Comparison of ENCODE assay signal across 7 mouse cellular contexts in genomic region chr2:63183563-63184545, GRCm38 (mm10). TPM values are rescaled to one million over a fixed set of nuclear protein-coding genes. Genes with fewer than 3 reads are reported as not detected.
DNase-seq lines count a peak whose midpoint lies in the region; ATAC-seq lines count a peak whose summit lies in the region.

TSS of gene Kcnh7 (minus strand) at chr2:63184287.

- 2% methylated on average over 47 of the region's 49 CpGs for WGBS in lung, embryonic 15.5 days
- WGBS in embryonic facial prominence, embryonic 12.5 days: 2% methylated on average over 45 of the region's 49 CpGs
- WGBS in intestine, embryonic 15.5 days: 2% methylated on average over 47 of the region's 49 CpGs
- 5% methylated on average over 30 of the region's 49 CpGs for WGBS in liver, embryonic 13.5 days (ENCODE audit: insufficient replicate concordance)

- ATAC-seq in lung, embryonic 15.5 days (ENCODE audit: borderline replicate concordance, extremely low read depth, low FRiP score, low TSS enrichment): no peak
- peak; percentile 47; the same call in 1 of the 2 replicates for ATAC-seq in embryonic facial prominence, embryonic 12.5 days (ENCODE audit: insufficient number of reproducible peaks, insufficient read depth, low FRiP score, low TSS enrichment)
- peak; percentile 69 for ATAC-seq in intestine, embryonic 15.5 days
- ATAC-seq in liver, embryonic 13.5 days (ENCODE audit: low read depth): no peak

- no peak for DNase-seq in lung, postnatal 36 days
- DNase-seq in liver, embryonic 13.5 days: no peak
- peak; percentile 8 to 26 for DNase-seq in right cerebral cortex, postnatal 36 days (ENCODE audit: low spot score in 2 of 2)
- no peak for DNase-seq in ovary, postnatal 10 days (ENCODE audit: low spot score)

- H3K9ac ChIP-seq in lung, embryonic 15.5 days: no peak within 1 kb of the TSS
- no peak within 1 kb of the TSS for H3K9ac ChIP-seq in embryonic facial prominence, embryonic 12.5 days
- no peak within 1 kb of the TSS for H3K9ac ChIP-seq in intestine, embryonic 15.5 days
- H3K9ac ChIP-seq in liver, embryonic 13.5 days: no peak within 1 kb of the TSS

- no peaks in the 10 kb centered on the region for H3K36me3 ChIP-seq in lung, embryonic 15.5 days
- no peaks in the 10 kb centered on the region for H3K36me3 ChIP-seq in embryonic facial prominence, embryonic 12.5 days
- no peaks in the 10 kb centered on the region for H3K36me3 ChIP-seq in intestine, embryonic 15.5 days
- H3K36me3 ChIP-seq in liver, embryonic 13.5 days: no peaks in the 10 kb centered on the region

- H3K9me3 ChIP-seq in lung, embryonic 15.5 days: no peaks in the 10 kb centered on the region
- no peaks in the 10 kb centered on the region for H3K9me3 ChIP-seq in embryonic facial prominence, embryonic 12.5 days
- no peaks in the 10 kb centered on the region for H3K9me3 ChIP-seq in intestine, embryonic 15.5 days
- H3K9me3 ChIP-seq in liver, embryonic 13.5 days (replicated peaks): no peaks in the 10 kb centered on the region

- peaks cover 24% of the 10 kb centered on the region for H3K27me3 ChIP-seq in lung, embryonic 15.5 days
- H3K27me3 ChIP-seq in embryonic facial prominence, embryonic 12.5 days: peaks cover 25% of the 10 kb centered on the region
- peaks cover 9% of the 10 kb centered on the region; the same call in 1 of the 2 replicates for H3K27me3 ChIP-seq in intestine, embryonic 15.5 days (replicated peaks)
- H3K27me3 ChIP-seq in liver, embryonic 13.5 days: peaks cover 21% of the 10 kb centered on the region; the same call in 1 of the 2 replicates

- peak within 1 kb of the TSS; percentile 60 for H3K4me2 ChIP-seq in lung, embryonic 15.5 days
- peak within 1 kb of the TSS; percentile 76 for H3K4me2 ChIP-seq in embryonic facial prominence, embryonic 12.5 days (replicated peaks)
- H3K4me2 ChIP-seq in intestine, embryonic 15.5 days (replicated peaks): peak within 1 kb of the TSS; percentile 84
- H3K4me2 ChIP-seq in liver, embryonic 13.5 days: peak within 1 kb of the TSS; percentile 52

- H3K4me1 ChIP-seq in lung, embryonic 15.5 days: no peaks in the 10 kb centered on the region
- H3K4me1 ChIP-seq in embryonic facial prominence, embryonic 12.5 days: 0 out of 2 replicates have a peak, but pooled peaks cover 8% of the 10 kb centered on the region
- 0 out of 2 replicates have a peak, but pooled peaks cover 4% of the 10 kb centered on the region for H3K4me1 ChIP-seq in intestine, embryonic 15.5 days (replicated peaks)
- no peaks in the 10 kb centered on the region for H3K4me1 ChIP-seq in liver, embryonic 13.5 days (replicated peaks)

- H3K4me3 ChIP-seq in lung, embryonic 15.5 days: peak within 1 kb of the TSS; percentile 27
- H3K4me3 ChIP-seq in embryonic facial prominence, embryonic 12.5 days: peak within 1 kb of the TSS; percentile 43
- H3K4me3 ChIP-seq in intestine, embryonic 15.5 days (replicated peaks): peak within 1 kb of the TSS; percentile 41
- peak within 1 kb of the TSS; percentile 30 for H3K4me3 ChIP-seq in liver, embryonic 13.5 days (replicated peaks)

- H3K27ac ChIP-seq in lung, embryonic 15.5 days: no peak within 1 kb of the TSS
- no peak within 1 kb of the TSS for H3K27ac ChIP-seq in embryonic facial prominence, embryonic 12.5 days
- H3K27ac ChIP-seq in intestine, embryonic 15.5 days: no peak within 1 kb of the TSS
- no peak within 1 kb of the TSS for H3K27ac ChIP-seq in liver, embryonic 13.5 days

RNA-seq across cellular contexts. Expression of gene Kcnh7, which starts in this region (rescaled TPM):
- 0.15 and 0.25 TPM in 2 replicates for polyA plus RNA-seq in lung, embryonic 15.5 days (2015; fragmentation: Nextera tagmentation; extraction: Ambion mirVana)
- 0.76 and 1.2 TPM in 2 replicates for polyA plus RNA-seq in embryonic facial prominence, embryonic 12.5 days (2016; fragmentation: Nextera tagmentation; extraction: Ambion mirVana)
- 0.49 and 0.59 TPM in 2 replicates for polyA plus RNA-seq in intestine, embryonic 15.5 days (2015; fragmentation: Nextera tagmentation; extraction: Ambion mirVana)
- polyA plus RNA-seq in liver, embryonic 13.5 days (2015; fragmentation: Nextera tagmentation; extraction: Ambion mirVana): 0.06 TPM in 2 replicates

Comparison
In these comparisons a context has a peak if more than half of its experiments do, and no peak if none do; other contexts are left out.
1. Peak in ATAC-seq, H3K4me3 ChIP-seq and H3K4me2 ChIP-seq in intestine, embryonic 15.5 days; RNA of the gene not detected or under 1 TPM.
2. DNase-seq: peak in right cerebral cortex, postnatal 36 days (2 of 2); none in lung, postnatal 36 days (single experiment), liver, embryonic 13.5 days (single experiment) and ovary, postnatal 10 days (single experiment).
3. Peak in every context shown above with its lines, with median percentiles within 50 percentile points of each other: H3K4me2 ChIP-seq and H3K4me3 ChIP-seq.